ENCODE assay signal across 27 mouse cellular contexts in genomic region chr11:80966040-80966439, GRCm38 (mm10).
DNase-seq lines count a peak whose midpoint lies in the region; ATAC-seq and TF ChIP-seq lines count a peak whose summit lies in the region.
"Had no signal": no experiment of that assay in that cellular context is flagged by ENCODE, and none has a peak within 500 bp of the region (broad histone marks: within the 10 kb centered on the region; RNA-seq: fewer than 3 reads in every experiment).

No protein-coding gene starts in this region.

- no peak for ATAC-seq in intestine, embryonic 16.5 days
- ATAC-seq: forebrain, embryonic 16.5 days; liver, postnatal 0 days; lung, postnatal 0 days had no signal

- 58% methylated on average over 3 of the region's 3 CpGs for WGBS in intestine, embryonic 16.5 days

- H3K9me3 ChIP-seq in intestine, embryonic 16.5 days (ENCODE audit: control insufficient read depth, low read length) = no peaks in the 10 kb centered on the region
- H3K9me3 ChIP-seq: embryonic facial prominence, embryonic 15.5 days; heart, embryonic 13.5 days; hindbrain, embryonic 13.5 days; limb, embryonic 12.5 days; midbrain, embryonic 10.5 days; neural tube, embryonic 12.5 days had no signal

- DNase-seq in layer of hippocampus, postnatal 10 days (ENCODE audit: low spot score in 2 of 2) = peak; percentile 41 to 49
- DNase-seq in layer of hippocampus, adult 2 months (ENCODE audit: low spot score in 2 of 2) = no peak
- peak; percentile 21 for DNase-seq in right cerebral cortex, postnatal 14 days
- no peak for DNase-seq in right cerebral cortex, adult 18-20 months
- peak; percentile 64 for DNase-seq in R1 (ENCODE audit: low read depth, low spot score)
- no peak for DNase-seq in gastrocnemius, postnatal 4 days (ENCODE audit: low spot score in 2 of 2)
- DNase-seq: adrenal gland, adult 2 months; cerebellum, adult 8-10 months; gastrocnemius, postnatal 10 days; heart, adult 18-20 months; heart, postnatal 14 days; kidney, adult 8-10 months; kidney, postnatal 10 days; liver, postnatal 0 days; thymus, adult 18-20 months; thymus, postnatal 36 days had no signal

- H3K27ac ChIP-seq in layer of hippocampus, adult 2 months = no peak overlapping the region
- no peak overlapping the region for H3K27ac ChIP-seq in intestine, embryonic 16.5 days (ENCODE audit: low read length)
- H3K27ac ChIP-seq: embryonic facial prominence, embryonic 15.5 days; heart, embryonic 13.5 days; hindbrain, embryonic 13.5 days; limb, embryonic 12.5 days; macrophage; midbrain, embryonic 10.5 days; neural tube, embryonic 12.5 days had no signal

- no peak overlapping the region for H3K4me2 ChIP-seq in intestine, embryonic 16.5 days (ENCODE audit: low read depth, low read length)
- H3K4me2 ChIP-seq: embryonic facial prominence, embryonic 15.5 days; heart, embryonic 13.5 days; hindbrain, embryonic 13.5 days; limb, embryonic 12.5 days; liver, embryonic 11.5 days; neural tube, embryonic 12.5 days had no signal

- no peaks in the 10 kb centered on the region for H3K36me3 ChIP-seq in intestine, embryonic 16.5 days (ENCODE audit: control insufficient read depth, insufficient read depth, low read length)
- H3K36me3 ChIP-seq: embryonic facial prominence, embryonic 15.5 days; heart, embryonic 13.5 days; hindbrain, embryonic 13.5 days; limb, embryonic 12.5 days; midbrain, embryonic 10.5 days; neural tube, embryonic 12.5 days had no signal

- no peak overlapping the region for H3K4me3 ChIP-seq in layer of hippocampus, adult 2 months
- H3K4me3 ChIP-seq in intestine, embryonic 16.5 days (ENCODE audit: low read length) = no peak overlapping the region
- H3K4me3 ChIP-seq: embryonic facial prominence, embryonic 15.5 days; heart, embryonic 13.5 days; hindbrain, embryonic 13.5 days; limb, embryonic 12.5 days; midbrain, embryonic 10.5 days; neural tube, embryonic 12.5 days had no signal

- no peak for TF ChIP-seq CTCF in layer of hippocampus, adult 2 months (conservative IDR thresholded peaks at IDR 0.05)

- no peak overlapping the region for H3K9ac ChIP-seq in intestine, embryonic 16.5 days (ENCODE audit: low read depth, low read length)
- H3K9ac ChIP-seq: embryonic facial prominence, embryonic 15.5 days; heart, embryonic 13.5 days; hindbrain, embryonic 13.5 days; limb, embryonic 12.5 days; liver, postnatal 0 days; neural tube, embryonic 12.5 days had no signal

- H3K4me1 ChIP-seq in intestine, embryonic 16.5 days (ENCODE audit: control insufficient read depth, insufficient read depth, low read length) = no peaks in the 10 kb centered on the region
- H3K4me1 ChIP-seq: embryonic facial prominence, embryonic 15.5 days; heart, embryonic 13.5 days; limb, embryonic 12.5 days; midbrain, embryonic 10.5 days; neural tube, embryonic 12.5 days had no signal

- H3K27me3 ChIP-seq in intestine, embryonic 16.5 days (replicated peaks; ENCODE audit: control insufficient read depth, insufficient read depth, low read length) = no peaks in the 10 kb centered on the region
- H3K27me3 ChIP-seq: embryonic facial prominence, embryonic 15.5 days; hindbrain, embryonic 13.5 days; limb, embryonic 12.5 days; neural tube, embryonic 12.5 days had no signal

Comparison
In these comparisons a context has a peak if more than half of its experiments do, and no peak if none do; other contexts are left out.
1. DNase-seq: peak in layer of hippocampus, postnatal 10 days (2 of 2), right cerebral cortex, postnatal 14 days (single experiment) and R1 (single experiment); none in layer of hippocampus, adult 2 months (0 of 2), right cerebral cortex, adult 18-20 months (single experiment) and gastrocnemius, postnatal 4 days (0 of 2).